Mouse (Mus musculus) forebrain, postnatal 0 days (tissue): ENCODE results near the gene Adamts1. TPM values are rescaled to one million over a fixed set of nuclear protein-coding genes. Genes with fewer than 3 reads are reported as not detected.

ENCODE experiments used
- ATAC-seq: fragments of 200-750 bp; cut with Nextera tagmentation; 2 replicates; pipeline ENCODE4 v1.8.0; 2017; ENCODE audit warnings: mild to moderate bottlenecking, moderate library complexity
- DNase-seq: peaks from one replicate; pipeline ENCODE4 v3.0.0-alpha.2; 2015
- H3K27ac ChIP-seq: fragments of 300-500 bp; sonication (generic); 2 replicates; pipeline ENCODE4 v1.5.1; 2014; ENCODE audit warnings: low read depth, mild to moderate bottlenecking, antibody characterized with exemption, low read length, moderate library complexity, mixed read lengths
- H3K27me3 ChIP-seq: fragments of 300-500 bp; sonication (generic); 2 replicates; pipeline ENCODE4 v1.6.1; 2014; ENCODE audit warnings: mild to moderate bottlenecking, low read length, mixed read lengths; ENCODE audit not compliant: insufficient read depth
- H3K36me3 ChIP-seq: fragments of 300-500 bp; sonication (generic); 2 replicates; pipeline ENCODE4 v1.6.1; 2014; ENCODE audit warnings: mild to moderate bottlenecking, moderate library complexity; ENCODE audit not compliant: insufficient read depth
- H3K4me1 ChIP-seq: fragments of 300-500 bp; sonication (generic); 2 replicates; pipeline ENCODE4 v1.6.1; 2014; ENCODE audit warnings: antibody characterized with exemption; ENCODE audit not compliant: insufficient read depth
- H3K4me2 ChIP-seq: fragments of 300-500 bp; sonication (generic); 2 replicates; pipeline ENCODE4 v1.6.1; 2014; ENCODE audit warnings: low read depth, mild to moderate bottlenecking, moderate library complexity
- H3K4me3 ChIP-seq: fragments of 300-500 bp; sonication (generic); 2 replicates; pipeline ENCODE4 v1.5.1; 2014; ENCODE audit warnings: low read depth, low read length, mixed read lengths
- H3K9ac ChIP-seq: fragments of 300-500 bp; sonication (generic); 2 replicates; pipeline ENCODE4 v1.6.1; 2014; ENCODE audit warnings: mild to moderate bottlenecking
- H3K9me3 ChIP-seq: fragments of 300-500 bp; sonication (generic); 2 replicates; pipeline ENCODE4 v1.6.1; 2016; ENCODE audit warnings: low read length
- CTCF ChIP-seq: sonication (generic); IDR thresholded peaks from 2 replicates; pipeline ENCODE4 v1.5.1; 2016; ENCODE audit warnings: antibody characterized with exemption, control low read depth, low read depth
- WGBS: fragments of 180-500 bp; shearing (Covaris S2); extraction: QIAGEN DNeasy Blood & Tissue Kit; methylation state at CpG from one replicate; pipeline ENCODE4 v1.1.7; 2014; 5-methylcytosine and 5-hydroxymethylcytosine counted together
- polyA plus RNA-seq: library from polyadenylated mRNA; unstranded; fragments of >200 nt; fragmentation: Nextera tagmentation; extraction: Ambion mirVana; gene quantifications from 2 replicates; pipeline ENCODE4 v1.2.1, GENCODE M21; 2015
- total RNA-seq: library from RNA; depleted of rRNA; stranded (reverse); fragments of >200 nt; gene quantifications from 2 replicates; pipeline ENCODE4 v1.2.3, GENCODE M21; 2014; rRNA removed

Adamts1 gene
- total RNA-seq (12.5 and 13.8 TPM in 2 replicates), polyA plus RNA-seq (3.7 and 5.1 TPM in 2 replicates)

DNA sequence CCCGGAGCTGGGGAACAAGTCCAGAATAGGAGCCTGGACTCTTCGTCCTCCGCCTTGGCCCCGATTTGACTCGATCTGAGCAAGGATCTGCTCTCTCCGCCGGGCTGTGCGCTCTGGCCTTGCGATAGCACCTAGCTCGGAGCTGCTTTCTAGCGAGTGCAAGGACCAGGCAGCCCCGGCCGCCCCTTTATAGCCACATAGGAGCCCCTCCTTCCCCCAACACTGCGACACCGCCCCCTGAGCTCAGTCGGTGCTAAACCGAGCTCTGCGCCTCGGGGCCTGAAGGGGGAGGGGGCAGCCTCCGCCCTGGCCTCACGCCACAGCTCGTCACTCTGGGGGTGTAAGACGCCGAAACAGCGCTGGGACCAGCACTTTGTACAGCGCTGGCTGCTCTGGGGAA lies at the start of gene Adamts1:
Adamts1 (minus strand) TSS at position 160 of the 400 bp plus-strand sequence.
- Histone ChIP-seq H3K27ac (peak within 1 kb of the TSS; percentile 64), H3K27me3 (no peaks in the 10 kb centered on the region), H3K9ac (peak within 1 kb of the TSS; percentile 54), H3K4me1 (no peaks in the 10 kb centered on the region), H3K4me3 (peak within 1 kb of the TSS; percentile 57), H3K9me3 (no peaks in the 10 kb centered on the region), H3K4me2 (peak within 1 kb of the TSS; percentile 99), H3K36me3 (no peaks in the 10 kb centered on the region)
- TF ChIP-seq CTCF = peak; percentile 45
- DNase-seq = peak; percentile 80
- ATAC-seq = peak; percentile 72
- under 1% methylated on average over 26 of the region's 26 CpGs for WGBS

DNA sequence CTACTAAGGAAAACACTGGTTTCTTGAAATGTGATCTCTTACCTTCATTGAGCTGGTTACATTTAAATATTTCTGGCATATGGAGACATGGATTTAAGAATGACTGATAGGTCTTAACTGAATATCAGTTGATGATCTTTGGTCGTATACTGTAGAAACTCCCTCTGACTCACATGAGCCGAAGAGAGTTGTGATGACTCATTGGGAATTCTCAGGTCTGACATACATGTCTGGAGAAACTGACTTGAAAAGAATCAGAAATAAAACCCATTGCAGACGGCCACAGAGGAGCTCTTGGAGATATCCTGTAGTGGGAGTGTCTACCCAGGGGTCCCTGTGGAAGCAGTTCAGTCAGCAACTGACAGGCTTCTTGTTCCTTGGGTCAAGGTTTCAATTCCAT lies 24.2 kb upstream of the Adamts1 start:
- no peak for TF ChIP-seq CTCF
- no peak overlapping the region for H3K9ac ChIP-seq
- no peak overlapping the region for H3K27ac ChIP-seq
- no peaks in the 10 kb centered on the region for H3K36me3 ChIP-seq
- no peak for ATAC-seq
- H3K4me1 ChIP-seq = no peaks in the 10 kb centered on the region
- 81% methylated on average over 3 of the region's 3 CpGs for WGBS
- no peak overlapping the region for H3K4me3 ChIP-seq
- no peaks in the 10 kb centered on the region for H3K27me3 ChIP-seq
- DNase-seq = no peak
- no peak overlapping the region for H3K4me2 ChIP-seq
- no peaks in the 10 kb centered on the region for H3K9me3 ChIP-seq

DNA sequence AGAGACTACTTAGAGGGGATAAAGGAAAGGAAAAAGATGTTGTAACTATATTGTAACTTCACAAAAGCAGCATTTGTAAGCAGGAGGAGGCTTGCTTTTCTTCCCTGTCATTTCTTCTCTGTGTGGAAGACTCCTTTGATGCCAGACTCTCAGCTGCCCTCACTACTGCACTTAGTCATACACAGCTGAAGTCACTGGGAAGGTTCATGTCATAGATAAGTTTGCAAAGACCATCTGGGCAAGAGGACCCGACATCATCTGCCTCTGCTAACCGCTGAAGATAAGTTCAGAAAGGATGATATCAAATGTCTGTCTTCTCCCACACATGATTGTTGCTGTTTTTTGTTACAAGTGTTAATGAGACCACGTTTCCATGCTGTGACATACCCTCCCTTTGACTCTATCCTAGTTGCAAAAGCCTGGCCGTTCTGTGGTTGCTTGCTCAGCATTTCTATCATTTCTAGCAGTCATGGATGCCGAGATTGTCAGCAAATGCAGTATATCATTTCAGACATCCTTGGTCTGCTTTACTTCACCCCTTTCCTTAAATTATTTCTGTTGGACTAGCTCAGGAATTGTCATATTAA lies 19.5 kb upstream of the Adamts1 start:
- Histone ChIP-seq H3K4me3 (no peak overlapping the region), H3K9ac (no peak overlapping the region), H3K4me2 (no peak overlapping the region), H3K36me3 (no peaks in the 10 kb centered on the region), H3K27me3 (no peaks in the 10 kb centered on the region), H3K27ac (no peak overlapping the region), H3K4me1 (no peaks in the 10 kb centered on the region), H3K9me3 (no peaks in the 10 kb centered on the region)
- no peak for TF ChIP-seq CTCF
- DNase-seq = no peak
- no peak for ATAC-seq
- WGBS = 79% methylated on average over 5 of the region's 5 CpGs

DNA sequence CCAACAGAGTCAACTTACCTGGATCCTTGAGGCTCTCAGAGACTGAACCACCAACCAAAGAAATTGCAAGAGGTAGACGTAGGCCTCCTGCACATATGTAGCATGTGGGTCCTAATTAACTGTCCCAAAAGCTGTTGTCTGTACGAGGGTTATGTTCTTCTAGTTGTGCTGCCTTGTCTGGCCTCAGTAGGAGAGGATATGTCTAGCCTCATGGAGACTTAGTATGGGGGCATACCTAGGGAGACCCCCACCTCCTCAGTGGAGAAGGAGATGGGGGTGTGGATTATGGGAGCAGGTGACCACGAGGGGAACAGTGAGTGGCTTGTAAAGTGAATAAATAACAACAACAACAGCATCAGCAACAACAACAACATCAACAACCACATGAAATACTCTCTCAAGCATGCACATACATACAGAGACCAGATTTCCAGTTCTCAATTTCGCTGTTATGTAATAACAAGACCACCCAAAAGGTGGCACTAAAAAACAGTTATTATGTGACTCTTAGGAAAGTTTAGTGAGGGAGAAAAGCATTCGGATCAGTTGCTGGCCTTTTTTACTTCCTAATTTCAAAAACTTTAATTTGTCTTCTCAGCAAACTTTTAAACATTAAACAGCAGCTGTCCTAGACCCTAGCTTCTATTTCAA lies 17.0 kb upstream of the Adamts1 start:
- Histone ChIP-seq H3K27ac (no peak overlapping the region), H3K27me3 (no peaks in the 10 kb centered on the region), H3K4me2 (no peak overlapping the region), H3K4me1 (no peaks in the 10 kb centered on the region), H3K9me3 (no peaks in the 10 kb centered on the region), H3K9ac (no peak overlapping the region), H3K36me3 (no peaks in the 10 kb centered on the region), H3K4me3 (no peak overlapping the region)
- peak; percentile 69 for TF ChIP-seq CTCF
- DNase-seq (peak; percentile 77), ATAC-seq (peak; percentile 64; the same call in 1 of the 2 replicates)
- WGBS = 58% methylated on average over 5 of the region's 5 CpGs

DNA sequence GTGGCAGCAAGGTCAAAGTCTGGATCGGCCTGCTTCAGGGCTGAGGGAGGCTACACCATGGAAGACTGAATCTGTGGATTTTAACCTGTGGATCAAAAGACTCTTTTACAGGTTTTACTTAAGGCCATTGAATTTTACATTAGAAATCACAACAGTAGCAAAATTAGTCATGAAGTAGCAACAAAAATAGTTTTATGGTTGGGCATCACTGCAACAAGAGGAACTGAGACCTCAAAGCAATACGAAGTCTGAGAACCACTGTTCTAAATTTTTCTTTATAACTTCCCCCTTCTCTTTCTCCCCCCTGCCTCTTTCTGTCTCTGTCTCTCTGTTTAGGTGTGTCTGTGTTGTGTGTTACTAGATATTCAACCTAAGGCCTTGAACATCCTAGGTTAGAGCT lies 11.2 kb upstream of the Adamts1 start:
- ATAC-seq (no peak), DNase-seq (no peak)
- H3K4me1 ChIP-seq = no peaks in the 10 kb centered on the region
- no peak overlapping the region for H3K27ac ChIP-seq
- no peak overlapping the region for H3K4me3 ChIP-seq
- H3K9me3 ChIP-seq = no peaks in the 10 kb centered on the region
- no peak overlapping the region for H3K9ac ChIP-seq
- 93% methylated on average over 2 of the region's 2 CpGs for WGBS
- no peak overlapping the region for H3K4me2 ChIP-seq
- no peaks in the 10 kb centered on the region for H3K36me3 ChIP-seq
- no peak for TF ChIP-seq CTCF
- H3K27me3 ChIP-seq = no peaks in the 10 kb centered on the region

DNA sequence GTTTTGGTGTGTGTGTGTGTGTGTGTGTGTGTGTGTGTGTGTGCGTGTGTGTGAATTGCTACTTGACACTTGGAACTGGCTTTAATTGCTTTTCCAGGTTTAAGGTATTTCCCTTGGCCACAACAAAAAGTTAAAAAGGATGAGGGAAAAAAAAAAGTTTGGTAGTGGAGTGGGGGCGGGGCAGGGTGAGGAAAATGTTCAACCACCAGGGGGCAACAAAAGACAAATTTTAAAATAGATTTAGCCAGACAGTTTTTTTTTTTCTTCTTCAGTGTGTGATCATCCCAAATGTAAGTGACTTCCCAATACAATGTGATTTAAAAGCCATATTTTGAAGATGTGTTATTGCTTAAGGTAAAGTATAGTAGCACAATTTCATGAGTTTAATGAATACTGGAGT lies 4.7 kb upstream of the Adamts1 start:
- H3K9me3 ChIP-seq = no peaks in the 10 kb centered on the region
- H3K27me3 ChIP-seq = no peaks in the 10 kb centered on the region
- DNase-seq (peak; percentile 73), ATAC-seq (no peak)
- H3K4me3 ChIP-seq = no peak overlapping the region
- no peak overlapping the region for H3K9ac ChIP-seq
- H3K4me1 ChIP-seq = no peaks in the 10 kb centered on the region
- WGBS = 16% methylated on average over 2 of the region's 2 CpGs
- peak; percentile 65 for TF ChIP-seq CTCF
- H3K36me3 ChIP-seq = no peaks in the 10 kb centered on the region
- H3K27ac ChIP-seq = no peak overlapping the region
- H3K4me2 ChIP-seq = no peak overlapping the region

DNA sequence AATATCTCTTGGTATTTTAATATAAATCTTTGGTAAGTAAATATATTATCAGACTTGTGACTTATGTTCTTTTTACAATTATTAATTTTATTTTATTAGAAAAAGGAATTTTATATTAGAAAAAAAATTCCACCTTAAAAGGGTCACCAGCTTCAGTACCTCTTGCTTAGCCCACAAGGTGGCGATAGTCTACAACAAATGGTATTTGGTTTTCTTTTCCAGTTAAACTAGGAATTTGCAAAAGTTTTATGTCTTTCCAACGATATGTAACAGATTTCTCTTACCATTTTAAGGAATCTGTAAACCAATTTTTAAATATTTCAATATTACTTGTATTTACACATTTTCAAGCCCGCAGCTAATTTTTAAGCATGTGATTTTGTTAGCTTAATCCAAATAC lies 4.2 kb upstream of the Adamts1 start:
- ATAC-seq (no peak), DNase-seq (peak; percentile 88)
- H3K4me3 ChIP-seq = no peak overlapping the region
- no peak overlapping the region for H3K9ac ChIP-seq
- no peaks in the 10 kb centered on the region for H3K4me1 ChIP-seq
- no peaks in the 10 kb centered on the region for H3K36me3 ChIP-seq
- no peaks in the 10 kb centered on the region for H3K27me3 ChIP-seq
- H3K4me2 ChIP-seq = no peak overlapping the region
- peak; percentile 74 for TF ChIP-seq CTCF
- H3K9me3 ChIP-seq = no peaks in the 10 kb centered on the region
- H3K27ac ChIP-seq = no peak overlapping the region
- WGBS = 16% methylated on average over 3 of the region's 3 CpGs
